Comparison of ENCODE assay signal across 12 mouse cellular contexts in genomic region chr9:65191755-65192469, GRCm38 (mm10). TPM values are rescaled to one million over a fixed set of nuclear protein-coding genes. Genes with fewer than 3 reads are reported as not detected.
DNase-seq lines count a peak whose midpoint lies in the region; ATAC-seq lines count a peak whose summit lies in the region.
"Had no signal": no experiment of that assay in that cellular context is flagged by ENCODE, and none has a peak within 500 bp of the region (broad histone marks: within the 10 kb centered on the region; RNA-seq: fewer than 3 reads in every experiment).

No protein-coding gene starts in this region.

- H3K4me2 ChIP-seq in lung, embryonic 15.5 days = no peak overlapping the region
- H3K4me2 ChIP-seq in neural tube, embryonic 11.5 days (ENCODE audit: low read depth) = no peak overlapping the region

- ATAC-seq in lung, embryonic 15.5 days (ENCODE audit: borderline replicate concordance, extremely low read depth, low FRiP score, low TSS enrichment) = no peak
- ATAC-seq in neural tube, embryonic 11.5 days (ENCODE audit: insufficient read depth, low FRiP score, low TSS enrichment) = no peak
- ATAC-seq: CD4-positive, CD25-positive, alpha-beta regulatory T cell, adult 4 months had no signal

- no peaks in the 10 kb centered on the region for H3K27me3 ChIP-seq in lung, embryonic 15.5 days
- H3K27me3 ChIP-seq in neural tube, embryonic 11.5 days (ENCODE audit: control insufficient read depth, insufficient read depth, low read length) = no peaks in the 10 kb centered on the region

- H3K4me1 ChIP-seq in lung, embryonic 15.5 days = peaks cover 42% of the 10 kb centered on the region
- peaks cover 36% of the 10 kb centered on the region for H3K4me1 ChIP-seq in neural tube, embryonic 11.5 days (ENCODE audit: control insufficient read depth, insufficient read depth, low read length)

- H3K4me3 ChIP-seq in lung, embryonic 15.5 days = no peak overlapping the region
- H3K4me3 ChIP-seq in neural tube, embryonic 11.5 days (ENCODE audit: low read depth, low read length) = no peak overlapping the region

- H3K9me3 ChIP-seq in lung, embryonic 15.5 days = no peaks in the 10 kb centered on the region
- H3K9me3 ChIP-seq in neural tube, embryonic 11.5 days (ENCODE audit: control insufficient read depth, low read length) = no peaks in the 10 kb centered on the region

- H3K27ac ChIP-seq in lung, embryonic 15.5 days = peak overlapping the region; percentile 72
- H3K27ac ChIP-seq in neural tube, embryonic 11.5 days (ENCODE audit: low read depth, low read length) = peak overlapping the region; percentile 63

- no peaks in the 10 kb centered on the region for H3K36me3 ChIP-seq in lung, embryonic 15.5 days
- no peaks in the 10 kb centered on the region for H3K36me3 ChIP-seq in neural tube, embryonic 11.5 days (ENCODE audit: control insufficient read depth, insufficient read depth, low read length)

- peak; percentile 91 for DNase-seq in heart, adult 11 months
- DNase-seq in heart, postnatal 25 days (ENCODE audit: low spot score) = no peak
- DNase-seq in lung, postnatal 10 days = no peak
- DNase-seq in embryo, embryonic 10 days (ENCODE audit: low spot score) = peak; percentile 80
- no peak for DNase-seq in neural tube, embryonic 11.5 days (ENCODE audit: low spot score)
- DNase-seq in gastrocnemius, postnatal 4 days (ENCODE audit: low spot score in 2 of 2) = no peak
- no peak for DNase-seq in cerebellum, postnatal 4 days (ENCODE audit: low spot score in 2 of 2)
- DNase-seq: adrenal gland, postnatal 10 days; layer of hippocampus, postnatal 36 days had no signal

- no peak overlapping the region for H3K9ac ChIP-seq in lung, embryonic 15.5 days
- 0 out of 2 replicates have a peak overlapping the region, but pooled peaks have one; percentile 1 for H3K9ac ChIP-seq in neural tube, embryonic 11.5 days (ENCODE audit: low read length)

- intact Hi-C loops in heart, postnatal 25 days (cut with DNase I) = no loop called here

- 25% methylated on average over 8 of the region's 8 CpGs for WGBS in lung, embryonic 15.5 days
- WGBS in neural tube, embryonic 11.5 days = 9% methylated on average over 8 of the region's 8 CpGs

RNA-seq across cellular contexts. Expression of gene Parp16, which starts 3.2 kb away (rescaled TPM):
- total RNA-seq in heart, postnatal 25 days (2021) = 1 to 10 TPM; 4.2 TPM
- 5.4 and 5.6 TPM in 2 replicates for polyA plus RNA-seq in lung, embryonic 15.5 days (2015; fragmentation: Nextera tagmentation; extraction: Ambion mirVana)
- 4.9 and 6.1 TPM in 2 replicates for polyA plus RNA-seq in neural tube, embryonic 11.5 days (2014; fragmentation: Nextera tagmentation; extraction: Ambion mirVana)
- 1 to 10 TPM; 8.3 to 9.1 TPM for total RNA-seq in gastrocnemius, postnatal 4 days (2021)

RNA-seq across cellular contexts. Expression of gene Igdcc3, which starts 50.9 kb away (rescaled TPM):
- total RNA-seq in heart, postnatal 25 days (2021) = under 1 TPM in 1 of 2 experiments, not detected in 1; 0.08 TPM
- polyA plus RNA-seq in lung, embryonic 15.5 days (2015; fragmentation: Nextera tagmentation; extraction: Ambion mirVana) = 1.8 and 2.0 TPM in 2 replicates
- 60.7 and 71.9 TPM in 2 replicates for polyA plus RNA-seq in neural tube, embryonic 11.5 days (2014; fragmentation: Nextera tagmentation; extraction: Ambion mirVana)
- total RNA-seq in gastrocnemius, postnatal 4 days (2021) = under 1 TPM; 0.88 to 0.91 TPM
- total RNA-seq: common myeloid progenitor, adult 5-6 weeks had no signal
- polyA plus RNA-seq: CD4-positive, CD25-positive, alpha-beta regulatory T cell, adult 4 months had no signal

Comparison
In these comparisons a context has a peak if more than half of its experiments do, and no peak if none do; other contexts are left out.
1. DNase-seq: peak in heart, adult 11 months (single experiment) and embryo, embryonic 10 days (single experiment); none in heart, postnatal 25 days (single experiment), lung, postnatal 10 days (single experiment), neural tube, embryonic 11.5 days (single experiment), gastrocnemius, postnatal 4 days (0 of 2) and cerebellum, postnatal 4 days (0 of 2).